Mouse (Mus musculus): ENCODE measurements around the gene Abi3bp. TPM values are rescaled to one million over a fixed set of nuclear protein-coding genes. Genes with fewer than 3 reads are reported as not detected.
A peak's percentile ranks its signal among the peaks of the same experiment; 100 is the strongest.

The Abi3bp gene
- polyA plus RNA-seq, 1 experiment from 2014 or later: 21.3 TPM

GRCm38 (mm10) chr16:56501101-56501500 is 23.4 kb downstream of the Abi3bp start:
- Histone ChIP-seq H3K27ac (ENCODE audit: low read length) (no peak overlapping the region), H3K27me3 (ENCODE audit: control insufficient read depth, insufficient read depth, low read depth, low read length) (no peaks in the 10 kb centered on the region), H3K4me1 (replicated peaks; ENCODE audit: control insufficient read depth, insufficient read depth, low read length) (peaks cover 11% of the 10 kb centered on the region), H3K9ac (ENCODE audit: low read length) (no peak overlapping the region), H3K4me3 (ENCODE audit: low read length) (no peak overlapping the region), H3K9me3 (ENCODE audit: control insufficient read depth, low read length) (no peaks in the 10 kb centered on the region), H3K36me3 (ENCODE audit: control insufficient read depth, insufficient read depth, low read length) (no peaks in the 10 kb centered on the region), H3K4me2 (ENCODE audit: low read depth, low read length) (no peak overlapping the region)
- peak; percentile 46; the same call in 1 of the 2 replicates for ATAC-seq (ENCODE audit: low read depth)
- WGBS: 48% methylated on average over 6 of the region's 6 CpGs

GRCm38 (mm10) chr16:56501513-56501912 is 23.8 kb downstream of the Abi3bp start:
- Histone ChIP-seq H3K9ac (ENCODE audit: low read length) (no peak overlapping the region), H3K27ac (ENCODE audit: low read length) (no peak overlapping the region), H3K4me2 (ENCODE audit: low read depth, low read length) (no peak overlapping the region), H3K36me3 (ENCODE audit: control insufficient read depth, insufficient read depth, low read length) (no peaks in the 10 kb centered on the region), H3K9me3 (ENCODE audit: control insufficient read depth, low read length) (no peaks in the 10 kb centered on the region), H3K4me1 (replicated peaks; ENCODE audit: control insufficient read depth, insufficient read depth, low read length) (peaks cover 11% of the 10 kb centered on the region), H3K27me3 (ENCODE audit: control insufficient read depth, insufficient read depth, low read depth, low read length) (no peaks in the 10 kb centered on the region), H3K4me3 (ENCODE audit: low read length) (no peak overlapping the region)
- peak; percentile 93 for ATAC-seq (ENCODE audit: low read depth)
- WGBS: 22% methylated on average over 2 of the region's 2 CpGs

DNA sequence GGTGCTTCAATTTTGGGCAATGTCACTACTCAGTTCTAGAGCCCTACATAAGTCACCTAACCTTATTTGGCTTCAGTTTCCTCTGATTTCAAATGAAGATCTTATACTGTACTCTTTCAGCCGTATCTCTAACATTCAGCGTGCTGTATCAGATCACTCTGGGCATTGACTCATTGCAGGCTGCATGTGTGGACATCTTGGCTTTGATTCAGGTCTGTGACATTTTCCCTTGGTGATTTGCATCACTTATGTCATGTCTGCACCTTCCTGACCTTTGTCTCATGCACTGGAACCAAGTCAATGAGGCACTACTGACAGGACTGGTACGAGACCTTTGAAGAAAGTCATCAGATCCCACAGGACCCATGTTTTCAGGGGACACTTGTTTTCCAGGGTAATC is 24.5 kb downstream of the Abi3bp start:
- H3K27me3 ChIP-seq (ENCODE audit: control insufficient read depth, insufficient read depth, low read depth, low read length): no peaks in the 10 kb centered on the region
- H3K27ac ChIP-seq (ENCODE audit: low read length): no peak overlapping the region
- no peak overlapping the region for H3K4me2 ChIP-seq (ENCODE audit: low read depth, low read length)
- H3K4me1 ChIP-seq (replicated peaks; ENCODE audit: control insufficient read depth, insufficient read depth, low read length): peaks cover 11% of the 10 kb centered on the region
- ATAC-seq (ENCODE audit: low read depth): 0 out of 2 replicates have a peak, but pooled peaks have one; percentile 4
- H3K9me3 ChIP-seq (ENCODE audit: control insufficient read depth, low read length): no peaks in the 10 kb centered on the region
- no peak overlapping the region for H3K4me3 ChIP-seq (ENCODE audit: low read length)
- WGBS: 64% methylated on average over 3 of the region's 3 CpGs
- no peaks in the 10 kb centered on the region for H3K36me3 ChIP-seq (ENCODE audit: control insufficient read depth, insufficient read depth, low read length)
- no peak overlapping the region for H3K9ac ChIP-seq (ENCODE audit: low read length)

GRCm38 (mm10) chr16:56503941-56504340 is 26.3 kb downstream of the Abi3bp start:
- H3K4me1 ChIP-seq (replicated peaks; ENCODE audit: control insufficient read depth, insufficient read depth, low read length): peaks cover 11% of the 10 kb centered on the region
- no peak overlapping the region for H3K27ac ChIP-seq (ENCODE audit: low read length)
- no peaks in the 10 kb centered on the region for H3K9me3 ChIP-seq (ENCODE audit: control insufficient read depth, low read length)
- WGBS: 65% methylated on average over 2 of the region's 2 CpGs
- no peak overlapping the region for H3K4me3 ChIP-seq (ENCODE audit: low read length)
- no peaks in the 10 kb centered on the region for H3K27me3 ChIP-seq (ENCODE audit: control insufficient read depth, insufficient read depth, low read depth, low read length)
- no peak overlapping the region for H3K9ac ChIP-seq (ENCODE audit: low read length)
- no peak overlapping the region for H3K4me2 ChIP-seq (ENCODE audit: low read depth, low read length)
- H3K36me3 ChIP-seq (ENCODE audit: control insufficient read depth, insufficient read depth, low read length): no peaks in the 10 kb centered on the region
- ATAC-seq (ENCODE audit: low read depth): 0 out of 2 replicates have a peak, but pooled peaks have one; percentile 22

- H3K36me3 ChIP-seq (ENCODE audit: control insufficient read depth, insufficient read depth, low read length): no peaks in the 10 kb centered on the region
- no peaks in the 10 kb centered on the region for H3K9me3 ChIP-seq (ENCODE audit: control insufficient read depth, low read length)
- peak overlapping the region; percentile 18; the same call in 1 of the 2 replicates for H3K27ac ChIP-seq (ENCODE audit: low read length)
- H3K4me1 ChIP-seq (replicated peaks; ENCODE audit: control insufficient read depth, insufficient read depth, low read length): no peaks in the 10 kb centered on the region; the same call in 1 of the 2 replicates
- 53% methylated on average over 9 of the region's 9 CpGs for WGBS
- peak; percentile 51; the same call in 1 of the 2 replicates for ATAC-seq (ENCODE audit: low read depth)
- H3K4me3 ChIP-seq (ENCODE audit: low read length): no peak overlapping the region
- H3K4me2 ChIP-seq (ENCODE audit: low read depth, low read length): no peak overlapping the region
- H3K27me3 ChIP-seq (ENCODE audit: control insufficient read depth, insufficient read depth, low read depth, low read length): no peaks in the 10 kb centered on the region
- no peak overlapping the region for H3K9ac ChIP-seq (ENCODE audit: low read length)
Observed at GRCm38 (mm10) chr16:56518024-56518423, 40.3 kb downstream of the Abi3bp start.

DNA sequence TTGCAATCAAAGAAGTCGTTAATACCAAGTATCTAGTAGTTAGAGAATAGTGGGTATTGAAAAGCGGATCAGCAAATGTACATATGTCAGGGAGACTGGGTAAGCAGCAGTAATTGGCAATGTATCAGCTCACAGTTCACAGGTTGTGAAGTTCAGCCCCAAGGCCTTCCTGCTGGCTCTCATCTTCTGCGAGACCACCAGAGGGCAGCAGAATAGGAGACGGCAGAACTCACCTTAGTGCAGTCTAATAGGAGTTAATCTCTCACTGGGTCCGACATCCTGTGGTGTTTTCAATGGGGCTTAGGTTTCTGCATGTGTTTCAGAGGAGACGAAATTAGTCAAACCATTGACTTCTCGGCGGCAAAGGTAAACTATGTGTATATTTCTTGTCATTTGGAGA is 46.7 kb downstream of the Abi3bp start:
- no peaks in the 10 kb centered on the region for H3K36me3 ChIP-seq (ENCODE audit: control insufficient read depth, insufficient read depth, low read length)

DNA sequence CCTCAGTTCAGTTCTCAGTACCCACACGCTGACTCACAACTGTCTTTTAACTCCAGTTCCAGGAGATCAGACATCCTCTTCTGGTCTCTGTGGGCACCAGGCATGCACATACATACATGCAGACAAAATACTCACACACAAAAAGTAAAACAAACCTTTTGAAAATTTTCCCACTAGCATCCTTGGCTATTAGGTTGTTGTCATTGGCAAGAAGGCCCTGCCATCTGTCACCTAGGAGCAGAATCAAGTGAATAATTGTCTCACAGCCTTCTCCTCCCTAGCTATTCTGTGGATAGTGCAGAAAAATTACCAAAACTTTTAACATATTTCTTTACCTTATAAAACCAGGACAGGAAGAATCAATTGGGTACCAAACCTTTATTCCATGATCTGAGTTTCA is 48.8 kb downstream of the Abi3bp start:
- Histone ChIP-seq H3K9ac (ENCODE audit: low read length) (no peak overlapping the region), H3K27ac (ENCODE audit: low read length) (no peak overlapping the region), H3K27me3 (ENCODE audit: control insufficient read depth, insufficient read depth, low read depth, low read length) (no peaks in the 10 kb centered on the region), H3K4me2 (ENCODE audit: low read depth, low read length) (no peak overlapping the region), H3K9me3 (ENCODE audit: control insufficient read depth, low read length) (no peaks in the 10 kb centered on the region), H3K36me3 (ENCODE audit: control insufficient read depth, insufficient read depth, low read length) (no peaks in the 10 kb centered on the region), H3K4me1 (replicated peaks; ENCODE audit: control insufficient read depth, insufficient read depth, low read length) (peaks cover 3% of the 10 kb centered on the region), H3K4me3 (ENCODE audit: low read length) (no peak overlapping the region)
- ATAC-seq (ENCODE audit: low read depth): no peak
- WGBS: 96% methylated on average over 1 of the region's 1 CpGs

More for the DNA sequence above, 46.7 kb downstream of the Abi3bp start:
- H3K4me2 ChIP-seq (ENCODE audit: low read depth, low read length): no peak overlapping the region
- WGBS: 46% methylated on average over 8 of the region's 8 CpGs
- no peak overlapping the region for H3K9ac ChIP-seq (ENCODE audit: low read length)
- no peaks in the 10 kb centered on the region for H3K27me3 ChIP-seq (ENCODE audit: control insufficient read depth, insufficient read depth, low read depth, low read length)
- no peak overlapping the region for H3K27ac ChIP-seq (ENCODE audit: low read length)
- ATAC-seq (ENCODE audit: low read depth): no peak
- peaks cover 3% of the 10 kb centered on the region for H3K4me1 ChIP-seq (replicated peaks; ENCODE audit: control insufficient read depth, insufficient read depth, low read length)
- no peaks in the 10 kb centered on the region for H3K9me3 ChIP-seq (ENCODE audit: control insufficient read depth, low read length)
- H3K4me3 ChIP-seq (ENCODE audit: low read length): no peak overlapping the region

DNA sequence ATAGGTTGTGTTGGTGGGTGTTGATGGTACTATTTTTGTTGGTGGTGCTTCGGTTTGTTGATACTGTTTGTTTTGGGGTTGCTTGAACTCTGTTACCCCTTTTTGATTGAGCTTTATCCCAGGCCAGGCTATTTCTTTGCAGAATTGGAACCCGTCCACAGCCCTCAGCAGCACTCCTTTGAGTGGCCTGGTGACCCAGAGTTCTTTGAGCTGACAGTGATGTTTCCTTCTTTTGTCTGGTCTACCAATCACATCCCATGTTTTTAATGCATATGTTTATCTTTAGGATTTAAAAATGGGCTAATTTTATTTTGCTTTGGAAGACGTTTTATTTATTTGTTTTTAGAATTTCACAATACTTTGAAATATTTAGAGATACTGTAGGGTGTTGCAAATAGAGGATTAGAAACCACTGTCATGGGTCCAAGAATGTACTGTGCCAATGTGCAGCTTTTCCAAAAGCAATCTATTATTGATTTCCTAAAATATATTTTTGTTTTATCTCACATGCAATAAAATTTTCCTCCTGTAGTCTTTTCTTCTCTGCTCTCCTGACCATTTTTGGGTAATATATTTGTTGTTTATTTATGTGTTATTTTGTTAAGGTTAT is 50.5 kb downstream of the Abi3bp start:
- Histone ChIP-seq H3K27me3 (ENCODE audit: control insufficient read depth, insufficient read depth, low read depth, low read length) (no peaks in the 10 kb centered on the region), H3K4me2 (ENCODE audit: low read depth, low read length) (no peak overlapping the region), H3K27ac (ENCODE audit: low read length) (no peak overlapping the region), H3K36me3 (ENCODE audit: control insufficient read depth, insufficient read depth, low read length) (no peaks in the 10 kb centered on the region), H3K9me3 (ENCODE audit: control insufficient read depth, low read length) (no peaks in the 10 kb centered on the region), H3K4me3 (ENCODE audit: low read length) (no peak overlapping the region), H3K4me1 (replicated peaks; ENCODE audit: control insufficient read depth, insufficient read depth, low read length) (peaks cover 3% of the 10 kb centered on the region), H3K9ac (ENCODE audit: low read length) (no peak overlapping the region)
- peak; percentile 94 for ATAC-seq (ENCODE audit: low read depth)
- 46% methylated on average over 3 of the region's 3 CpGs for WGBS

GRCm38 (mm10) chr16:56579536-56579935 is 101.9 kb downstream of the Abi3bp start:
- H3K9ac ChIP-seq (ENCODE audit: low read length): no peak overlapping the region
- no peaks in the 10 kb centered on the region for H3K27me3 ChIP-seq (ENCODE audit: control insufficient read depth, insufficient read depth, low read depth, low read length)
- H3K4me1 ChIP-seq (replicated peaks; ENCODE audit: control insufficient read depth, insufficient read depth, low read length): no peaks in the 10 kb centered on the region
- 52% methylated on average over 1 of the region's 1 CpGs for WGBS
- H3K4me3 ChIP-seq (ENCODE audit: low read length): no peak overlapping the region
- H3K27ac ChIP-seq (ENCODE audit: low read length): no peak overlapping the region
- no peak for ATAC-seq (ENCODE audit: low read depth)
- no peaks in the 10 kb centered on the region for H3K9me3 ChIP-seq (ENCODE audit: control insufficient read depth, low read length)
- no peaks in the 10 kb centered on the region for H3K36me3 ChIP-seq (ENCODE audit: control insufficient read depth, insufficient read depth, low read length)
- H3K4me2 ChIP-seq (ENCODE audit: low read depth, low read length): no peak overlapping the region

Data from lung, embryonic 16.5 days (tissue).